Mouse (Mus musculus) lung, postnatal 0 days (tissue): ENCODE data around the gene Lrrc23. TPM values are rescaled to one million over a fixed set of nuclear protein-coding genes. Genes with fewer than 3 reads are reported as not detected.
A peak's percentile ranks its signal among the peaks of the same experiment; 100 is the strongest.

Experiments
- ATAC-seq: fragments of 200-750 bp; cut with Nextera tagmentation; 2 replicates; pipeline ENCODE4 v1.8.0; 2017; ENCODE audit warnings: moderate library complexity
- DNase-seq: peaks from one replicate; pipeline ENCODE4 v3.0.0-alpha.2; 2016; ENCODE audit warnings: low spot score
- H3K27ac ChIP-seq: fragments of 300-500 bp; sonication (generic); 2 replicates; pipeline ENCODE4 v1.5.1; 2014; ENCODE audit warnings: antibody characterized with exemption, mild to moderate bottlenecking, low read length, mixed read lengths
- H3K27me3 ChIP-seq: fragments of 300-500 bp; sonication (generic); replicated peaks from 2 replicates; pipeline ENCODE4 v1.6.1; 2014; ENCODE audit warnings: low read length, mixed read lengths; ENCODE audit not compliant: insufficient read depth
- H3K36me3 ChIP-seq: fragments of 300-500 bp; sonication (generic); 2 replicates; pipeline ENCODE4 v1.6.1; 2014; ENCODE audit warnings: low read length, mixed read lengths; ENCODE audit not compliant: insufficient read depth
- H3K4me1 ChIP-seq: fragments of 300-500 bp; sonication (generic); 2 replicates; pipeline ENCODE4 v1.6.1; 2014; ENCODE audit warnings: antibody characterized with exemption, low read depth, low read length, mixed read lengths; ENCODE audit not compliant: insufficient read depth
- H3K4me2 ChIP-seq: fragments of 300-500 bp; sonication (generic); replicated peaks from 2 replicates; pipeline ENCODE4 v1.6.1; 2014; ENCODE audit warnings: low read depth, mild to moderate bottlenecking, low read length, moderate library complexity, mixed read lengths
- H3K4me3 ChIP-seq: fragments of 300-500 bp; sonication (generic); 2 replicates; pipeline ENCODE4 v1.5.1; 2014; ENCODE audit warnings: low read depth, low read length
- H3K9ac ChIP-seq: fragments of 300-500 bp; sonication (generic); replicated peaks from 2 replicates; pipeline ENCODE4 v1.6.1; 2014; ENCODE audit warnings: low read depth, mild to moderate bottlenecking
- H3K9me3 ChIP-seq: fragments of 300-500 bp; sonication (generic); 2 replicates; pipeline ENCODE4 v1.6.1; 2016; ENCODE audit warnings: low read length, mixed read lengths
- CTCF ChIP-seq: IDR thresholded peaks from 2 replicates; pipeline ENCODE4 v1.5.1; 2016; ENCODE audit warnings: antibody characterized with exemption, mild to moderate bottlenecking
- EP300 ChIP-seq: IDR thresholded peaks from 2 replicates; pipeline ENCODE4 v1.6.1; 2016; ENCODE audit warnings: antibody characterized with exemption, mild to moderate bottlenecking, control low read depth
- WGBS: fragments of 180-500 bp; shearing (Covaris S2); extraction: QIAGEN DNeasy Blood & Tissue Kit; methylation state at CpG from one replicate; pipeline ENCODE4 v1.1.7; 2014; 5-methylcytosine and 5-hydroxymethylcytosine counted together
- polyA plus RNA-seq: library from polyadenylated mRNA; unstranded; fragments of >200 nt; fragmentation: Nextera tagmentation; extraction: Ambion mirVana; gene quantifications from 2 replicates; pipeline ENCODE4 v1.2.1, GENCODE M21; 2015

Lrrc23 gene
- polyA plus RNA-seq, 1 experiment from 2014 or later, result 26.7 TPM

DNA sequence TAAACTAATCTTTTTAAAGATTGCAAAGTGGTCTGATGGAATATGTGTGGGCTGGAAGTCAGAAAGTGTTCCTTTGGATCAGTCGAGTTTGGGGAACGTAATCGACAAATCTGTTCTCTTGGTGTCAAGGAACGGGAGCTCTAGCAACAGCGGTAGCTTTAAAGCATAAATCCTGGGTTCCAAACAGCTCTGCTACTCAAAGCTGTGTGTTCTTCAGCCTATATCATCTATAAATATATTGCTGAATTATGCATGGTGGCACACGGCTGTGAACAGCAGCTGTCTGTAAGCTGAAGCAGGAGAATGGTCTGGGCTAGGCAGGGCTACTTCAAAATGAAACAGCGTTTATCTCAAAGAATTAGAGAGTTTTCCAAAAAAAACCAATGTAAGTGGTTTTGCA lies 1.4 kb upstream of the Lrrc23 start:
- no peak overlapping the region for H3K4me2 ChIP-seq
- 88% methylated on average over 7 of the region's 7 CpGs for WGBS
- H3K36me3 ChIP-seq, result no peaks in the 10 kb centered on the region
- H3K4me1 ChIP-seq, result 0 out of 2 replicates have a peak, but pooled peaks cover 4% of the 10 kb centered on the region
- no peaks in the 10 kb centered on the region for H3K27me3 ChIP-seq
- no peak overlapping the region for H3K4me3 ChIP-seq
- DNase-seq (no peak), ATAC-seq (no peak)
- TF ChIP-seq EP300, result no peak
- TF ChIP-seq CTCF, result no peak
- no peak overlapping the region for H3K9ac ChIP-seq
- no peaks in the 10 kb centered on the region for H3K9me3 ChIP-seq
- H3K27ac ChIP-seq, result no peak overlapping the region

- Histone ChIP-seq H3K4me2 (peak overlapping the region; percentile 58), H3K9ac (no peak overlapping the region), H3K9me3 (no peaks in the 10 kb centered on the region), H3K4me1 (0 out of 2 replicates have a peak, but pooled peaks cover 4% of the 10 kb centered on the region), H3K27ac (no peak overlapping the region), H3K27me3 (no peaks in the 10 kb centered on the region), H3K36me3 (no peaks in the 10 kb centered on the region), H3K4me3 (peak overlapping the region; percentile 19)
- TF ChIP-seq EP300, result no peak
- no peak for TF ChIP-seq CTCF
- ATAC-seq (peak; percentile 48; the same call in 1 of the 2 replicates), DNase-seq (peak; percentile 76)
- WGBS, result 4% methylated on average over 10 of the region's 10 CpGs
These were observed 473 bp upstream of the Lrrc23 start for GRCm38 (mm10) chr6:124779984-124780416.

GRCm38 (mm10) chr6:124770511-124770910 lies 9.0 kb downstream of the Lrrc23 start:
- TF ChIP-seq CTCF (no peak), EP300 (no peak)
- H3K4me2 ChIP-seq, result no peak overlapping the region
- WGBS, result 82% methylated on average over 15 of the region's 15 CpGs

DNA sequence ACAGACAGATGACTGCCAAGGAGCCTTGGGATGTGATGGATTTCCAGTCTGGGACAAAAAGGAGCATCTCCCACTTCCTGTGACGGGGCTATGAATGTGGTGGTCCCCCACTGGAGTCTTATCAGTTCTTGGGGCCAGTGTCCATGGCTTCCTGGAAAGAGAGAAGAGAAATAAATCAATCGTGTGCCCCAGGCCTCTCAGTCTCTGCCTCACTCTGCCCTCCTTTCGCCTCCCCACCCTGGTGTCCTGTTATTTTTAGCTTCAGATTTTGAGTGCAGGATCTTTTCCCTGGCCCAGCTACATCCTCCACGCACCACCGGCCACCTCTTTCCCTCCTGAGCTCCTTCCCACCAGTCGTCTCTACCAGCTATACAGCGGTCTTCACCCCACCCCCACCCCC lies 9.5 kb downstream of the Lrrc23 start:
- Histone ChIP-seq H3K4me3 (0 out of 2 replicates have a peak overlapping the region, but pooled peaks have one; percentile 48), H3K9me3 (no peaks in the 10 kb centered on the region), H3K27ac (no peak overlapping the region), H3K36me3 (no peaks in the 10 kb centered on the region), H3K4me1 (peaks cover 3% of the 10 kb centered on the region; the same call in 1 of the 2 replicates), H3K4me2 (peak overlapping the region; percentile 80; the same call in 1 of the 2 replicates), H3K27me3 (no peaks in the 10 kb centered on the region), H3K9ac (no peak overlapping the region)
- DNase-seq, result no peak
- no peak for ATAC-seq
- TF ChIP-seq CTCF, result no peak
- no peak for TF ChIP-seq EP300
- WGBS, result 48% methylated on average over 7 of the region's 7 CpGs

More at GRCm38 (mm10) chr6:124770511-124770910, 9.0 kb downstream of the Lrrc23 start:
- H3K36me3 ChIP-seq, result no peaks in the 10 kb centered on the region
- peaks cover 3% of the 10 kb centered on the region; the same call in 1 of the 2 replicates for H3K4me1 ChIP-seq
- H3K9ac ChIP-seq, result no peak overlapping the region
- no peaks in the 10 kb centered on the region for H3K9me3 ChIP-seq
- no peak for ATAC-seq
- H3K4me3 ChIP-seq, result no peak overlapping the region
- H3K27ac ChIP-seq, result no peak overlapping the region
- no peak for DNase-seq
- no peaks in the 10 kb centered on the region for H3K27me3 ChIP-seq

GRCm38 (mm10) chr6:124769101-124769765 lies 10.3 kb downstream of the Lrrc23 start, which contains the start of gene Eno2:
Gene Eno2, minus strand, starts transcription at chr6:124769673.
- Histone ChIP-seq H3K27me3 (no peaks in the 10 kb centered on the region), H3K36me3 (no peaks in the 10 kb centered on the region), H3K4me2 (peak within 1 kb of the TSS; percentile 80), H3K9ac (peak within 1 kb of the TSS; percentile 23; the same call in 1 of the 2 replicates), H3K4me3 (peak within 1 kb of the TSS; percentile 48), H3K4me1 (peaks cover 3% of the 10 kb centered on the region; the same call in 1 of the 2 replicates), H3K9me3 (no peaks in the 10 kb centered on the region), H3K27ac (no peak within 1 kb of the TSS)
- ATAC-seq (peak; percentile 81), DNase-seq (peak; percentile 53)
- TF ChIP-seq CTCF, result no peak
- no peak for TF ChIP-seq EP300
- 2% methylated on average over 44 of the region's 54 CpGs for WGBS

DNA sequence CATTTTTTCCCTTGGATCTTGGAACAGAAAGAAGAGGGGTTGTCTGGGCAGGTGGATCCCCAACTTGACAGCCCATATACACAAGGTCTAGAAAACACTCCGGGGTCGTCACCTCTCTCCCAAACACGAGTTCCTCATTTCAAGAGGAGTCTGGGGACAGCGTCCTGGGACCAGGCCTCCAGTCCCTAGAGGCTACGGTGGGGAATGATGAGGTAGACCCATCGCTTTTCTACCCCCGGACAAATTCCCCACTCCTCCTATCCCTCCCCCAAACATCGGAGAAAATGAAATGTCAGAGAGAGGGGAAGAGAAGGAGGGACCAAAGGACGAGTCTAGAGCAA lies 10.9 kb downstream of the Lrrc23 start:
- Histone ChIP-seq H3K27me3 (no peaks in the 10 kb centered on the region), H3K36me3 (no peaks in the 10 kb centered on the region), H3K9ac (no peak overlapping the region), H3K4me1 (peaks cover 3% of the 10 kb centered on the region; the same call in 1 of the 2 replicates), H3K4me3 (peak overlapping the region; percentile 48; the same call in 1 of the 2 replicates), H3K4me2 (peak overlapping the region; percentile 80), H3K27ac (no peak overlapping the region), H3K9me3 (no peaks in the 10 kb centered on the region)
- 4% methylated on average over 9 of the region's 9 CpGs for WGBS
- ATAC-seq, result no peak
- DNase-seq, result no peak
- TF ChIP-seq EP300 (no peak), CTCF (no peak)
